Mouse (Mus musculus) hindlimb bud, embryonic 11.5 days (tissue): ENCODE measurements around the gene Pygm.

Experiments
- DNase-seq: peaks from one replicate; pipeline ENCODE4 v3.0.0-alpha.2; 2012; ENCODE audit warnings: low read depth, low spot score; ENCODE audit errors: extremely low spot score

Pygm gene

GRCm38 (mm10) chr19:6351431-6352106 lies 32.6 kb upstream of the Pygm start:
- DNase-seq: no peak

- DNase-seq: no peak
Measured at GRCm38 (mm10) chr19:6352107-6352505, 32.1 kb upstream of the Pygm start.

GRCm38 (mm10) chr19:6354030-6354429 lies 30.2 kb upstream of the Pygm start:
- DNase-seq: no peak

GRCm38 (mm10) chr19:6361291-6361690 lies 22.9 kb upstream of the Pygm start:
- no peak for DNase-seq

GRCm38 (mm10) chr19:6363091-6363410 lies 21.1 kb upstream of the Pygm start:
- no peak for DNase-seq

- DNase-seq: peak; percentile 98
Measured at GRCm38 (mm10) chr19:6363411-6364240, 20.6 kb upstream of the Pygm start, which contains the start of gene Sf1. Gene Sf1 (plus strand): TSS chr19:6363690.

- no peak for DNase-seq
Measured at GRCm38 (mm10) chr19:6364317-6364725, 19.9 kb upstream of the Pygm start.

- no peak for DNase-seq
Measured at GRCm38 (mm10) chr19:6364842-6365241, 19.4 kb upstream of the Pygm start.

GRCm38 (mm10) chr19:6370175-6370574 lies 14.0 kb upstream of the Pygm start:
- DNase-seq: no peak

GRCm38 (mm10) chr19:6372433-6372832 lies 11.8 kb upstream of the Pygm start:
- no peak for DNase-seq

- no peak for DNase-seq
Measured at GRCm38 (mm10) chr19:6373539-6374400, 10.4 kb upstream of the Pygm start.

GRCm38 (mm10) chr19:6374571-6374970 lies 9.6 kb upstream of the Pygm start:
- no peak for DNase-seq

- no peak for DNase-seq
Measured at GRCm38 (mm10) chr19:6375423-6376254, 8.6 kb upstream of the Pygm start.

- no peak for DNase-seq
Measured at GRCm38 (mm10) chr19:6376255-6376564, 8.0 kb upstream of the Pygm start.

GRCm38 (mm10) chr19:6376643-6377042 lies 7.6 kb upstream of the Pygm start:
- DNase-seq: no peak

- DNase-seq: no peak
Measured at GRCm38 (mm10) chr19:6377327-6378040, 6.7 kb upstream of the Pygm start.

- DNase-seq: no peak
Measured at GRCm38 (mm10) chr19:6380411-6381166, 3.6 kb upstream of the Pygm start.

- DNase-seq: no peak
Measured at GRCm38 (mm10) chr19:6381238-6381637, 3.0 kb upstream of the Pygm start.

- DNase-seq: no peak
Measured at GRCm38 (mm10) chr19:6382323-6382924, 1.8 kb upstream of the Pygm start.
